Mouse (Mus musculus): ENCODE measurements around the gene Ppfia3.

DNA sequence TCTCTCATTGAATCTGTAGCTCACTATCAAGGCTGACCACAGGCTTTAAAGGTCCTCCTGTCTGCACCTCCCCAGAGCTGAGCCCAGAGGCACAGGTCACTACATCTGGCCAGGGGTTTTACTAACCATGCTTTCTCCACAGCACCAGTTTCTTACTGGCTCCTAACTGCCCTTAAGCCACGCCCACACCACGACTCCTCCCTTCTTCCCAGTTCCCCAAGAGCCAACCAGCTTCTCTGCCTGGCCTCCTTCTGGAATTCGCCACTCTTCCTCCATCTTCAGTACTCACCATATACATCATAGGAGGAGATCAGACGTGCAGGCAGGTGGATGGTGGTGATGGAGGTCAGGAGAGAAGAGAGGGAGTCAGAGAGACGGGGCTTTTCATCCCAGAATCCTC, 13.8 kb downstream of the Ppfia3 start:
- no peak for TF ChIP-seq POLR2A (IDR thresholded peaks at IDR 0.05; ENCODE audit: borderline replicate concordance, control insufficient read depth, low read depth, low read length)
- TF ChIP-seq CTCF (IDR thresholded peaks at IDR 0.05; ENCODE audit: control insufficient read depth, insufficient read depth, low read length): no peak

Data from bone marrow, adult 2 months (tissue).